Mouse (Mus musculus) midbrain, embryonic 11.5 days (tissue): ENCODE results near the gene Lmo7. TPM values are rescaled to one million over a fixed set of nuclear protein-coding genes. Genes with fewer than 3 reads are reported as not detected.

Experiments used
- ATAC-seq: fragments of 200-750 bp; cut with Nextera tagmentation; 2 replicates; pipeline ENCODE4 v1.8.0; 2017; ENCODE audit warnings: moderate TSS enrichment, moderate library complexity; ENCODE audit not compliant: low FRiP score
- DNase-seq: peaks from one replicate; pipeline ENCODE4 v3.0.0; 2015; ENCODE audit warnings: low spot score; ENCODE audit errors: missing footprints
- H3K27ac ChIP-seq: fragments of 300-500 bp; sonication (generic); 2 replicates; pipeline ENCODE4 v1.5.1; 2014; ENCODE audit warnings: low read depth, low read length
- H3K27me3 ChIP-seq: fragments of 300-500 bp; sonication (generic); 2 replicates; pipeline ENCODE4 v1.6.1; 2014; ENCODE audit warnings: mild to moderate bottlenecking, low read length, moderate library complexity, mixed read lengths; ENCODE audit not compliant: control insufficient read depth, insufficient read depth
- H3K36me3 ChIP-seq: fragments of 300-500 bp; sonication (generic); 2 replicates; pipeline ENCODE4 v1.6.1; 2014; ENCODE audit warnings: mild to moderate bottlenecking, low read length, moderate library complexity, mixed read lengths; ENCODE audit not compliant: control insufficient read depth, insufficient read depth
- H3K4me1 ChIP-seq: fragments of 300-500 bp; sonication (generic); 2 replicates; pipeline ENCODE4 v1.6.1; 2014; ENCODE audit warnings: low read length; ENCODE audit not compliant: control insufficient read depth, insufficient read depth
- H3K4me2 ChIP-seq: fragments of 300-500 bp; sonication (generic); 2 replicates; pipeline ENCODE4 v1.6.1; 2014; ENCODE audit warnings: mild to moderate bottlenecking, moderate library complexity
- H3K4me3 ChIP-seq: fragments of 300-500 bp; sonication (generic); 2 replicates; pipeline ENCODE4 v1.5.1; 2014; ENCODE audit warnings: low read depth, low read length
- H3K9ac ChIP-seq: fragments of 300-500 bp; sonication (generic); 2 replicates; pipeline ENCODE4 v1.6.1; 2014; ENCODE audit warnings: low read length
- H3K9me3 ChIP-seq: fragments of 300-500 bp; sonication (generic); 2 replicates; pipeline ENCODE4 v1.6.1; 2016; ENCODE audit warnings: low read length; ENCODE audit not compliant: control insufficient read depth
- WGBS: fragments of 180-500 bp; shearing (Covaris S2); extraction: QIAGEN DNeasy Blood & Tissue Kit; methylation state at CpG from one replicate; pipeline ENCODE4 v1.1.7; 2014; 5-methylcytosine and 5-hydroxymethylcytosine counted together
- polyA plus RNA-seq: library from polyadenylated mRNA; unstranded; fragments of >200 nt; fragmentation: Nextera tagmentation; extraction: Ambion mirVana; gene quantifications from 2 replicates; pipeline ENCODE4 v1.2.1, GENCODE M21; 2014

Gene Lmo7
- 0.82 and 2.5 TPM in 2 replicates for polyA plus RNA-seq

DNA sequence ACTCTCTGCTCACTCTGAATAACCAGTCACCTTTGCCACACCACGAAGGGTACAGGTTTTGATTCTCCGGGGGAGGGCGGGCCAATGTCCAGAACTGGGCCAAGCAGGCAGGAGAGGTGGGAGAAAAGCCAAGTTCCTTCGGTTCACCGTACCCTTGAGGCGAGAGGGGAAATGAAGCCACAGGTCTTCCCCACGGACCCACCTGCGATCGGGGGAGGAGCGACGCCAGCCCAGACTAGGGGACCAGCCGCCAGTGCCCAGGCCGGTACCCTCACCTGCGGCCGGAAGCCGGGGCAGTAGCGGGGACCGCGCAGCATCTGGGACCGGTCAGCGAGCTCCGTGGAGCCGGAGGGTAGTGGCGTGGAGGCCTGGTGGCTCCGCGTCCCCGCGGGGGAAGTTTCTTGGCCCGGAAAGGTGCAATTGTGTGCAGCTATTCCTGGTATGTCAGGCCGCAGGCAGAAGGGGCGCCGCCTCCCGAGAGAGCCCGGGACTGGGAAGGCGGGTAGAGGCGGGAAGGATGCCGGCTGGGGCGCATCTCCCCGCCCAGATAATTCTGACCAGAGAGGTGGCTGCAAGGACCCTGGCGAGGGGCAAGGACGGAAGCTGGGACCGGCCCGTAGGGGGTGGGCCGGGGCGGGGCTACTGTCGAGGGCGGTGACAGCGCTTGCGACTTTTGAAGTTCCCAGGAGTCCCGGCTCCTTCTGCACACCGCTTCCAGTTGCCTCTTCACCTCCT, at the start of gene Lmo7, which contains the start of gene Gm9922:
TSS of gene Lmo7 (plus strand) at position 721 of the 735 bp plus-strand sequence.
TSS of gene Gm9922 (minus strand) at position 578 of the 735 bp plus-strand sequence.
- Histone ChIP-seq H3K4me3 (peak within 1 kb of the TSS; percentile 60), H3K4me1 (peaks cover 11% of the 10 kb centered on the region), H3K36me3 (no peaks in the 10 kb centered on the region), H3K27ac (no peak within 1 kb of the TSS), H3K27me3 (peaks cover 34% of the 10 kb centered on the region), H3K9ac (peak within 1 kb of the TSS; percentile 57), H3K4me2 (peak within 1 kb of the TSS; percentile 98), H3K9me3 (no peaks in the 10 kb centered on the region)
- ATAC-seq (peak; percentile 85), DNase-seq (peak; percentile 97)
- WGBS: under 1% methylated on average over 51 of the region's 51 CpGs

DNA sequence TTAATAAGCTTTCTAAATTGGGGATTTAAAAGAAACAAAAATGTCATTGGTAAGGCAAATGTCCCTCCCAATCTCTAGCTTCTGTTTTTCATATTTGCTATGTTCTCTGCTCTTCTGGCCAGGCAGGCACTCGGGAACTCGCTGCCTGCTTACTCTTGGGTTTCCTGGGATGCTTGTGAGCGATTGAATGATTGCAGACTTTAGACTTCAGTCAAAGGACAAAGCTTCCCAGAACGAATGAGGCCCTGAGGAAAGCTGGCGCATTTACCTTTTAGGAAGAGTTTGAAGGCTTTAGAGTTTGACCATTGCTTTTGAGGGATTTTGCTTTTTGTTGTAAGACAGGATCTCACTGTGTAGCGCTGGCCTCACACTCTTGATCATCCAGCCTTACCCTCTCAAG, 42.1 kb upstream of the Lmo7 start:
- Histone ChIP-seq H3K4me1 (no peaks in the 10 kb centered on the region), H3K27me3 (no peaks in the 10 kb centered on the region), H3K36me3 (no peaks in the 10 kb centered on the region), H3K9me3 (no peaks in the 10 kb centered on the region), H3K4me2 (no peak overlapping the region), H3K27ac (no peak overlapping the region), H3K9ac (no peak overlapping the region), H3K4me3 (no peak overlapping the region)
- DNase-seq: no peak
- 90% methylated on average over 6 of the region's 6 CpGs for WGBS
- no peak for ATAC-seq

DNA sequence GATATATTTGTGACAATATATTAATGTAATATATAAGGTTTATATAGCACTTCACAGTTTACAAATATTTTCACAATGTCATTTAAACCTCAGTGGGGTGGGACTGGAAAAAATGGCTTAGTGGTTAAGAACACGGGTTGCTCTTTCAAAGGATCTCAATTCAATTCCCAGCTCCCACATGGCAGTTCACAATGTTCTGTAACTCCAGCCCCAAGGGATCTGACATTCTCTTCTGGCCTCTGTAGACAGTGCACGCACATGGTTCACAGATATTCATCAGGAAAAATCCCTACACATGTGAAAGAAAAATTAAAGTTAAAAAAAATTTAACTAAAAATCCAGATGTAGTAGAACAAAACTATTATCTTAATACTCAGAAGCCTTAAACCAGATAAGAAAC, 41.4 kb upstream of the Lmo7 start:
- H3K27ac ChIP-seq: no peak overlapping the region
- no peaks in the 10 kb centered on the region for H3K4me1 ChIP-seq
- no peak for ATAC-seq
- H3K36me3 ChIP-seq: no peaks in the 10 kb centered on the region
- H3K9ac ChIP-seq: no peak overlapping the region
- H3K9me3 ChIP-seq: no peaks in the 10 kb centered on the region
- no peak for DNase-seq
- no peaks in the 10 kb centered on the region for H3K27me3 ChIP-seq
- WGBS: 97% methylated on average over 2 of the region's 2 CpGs
- H3K4me2 ChIP-seq: no peak overlapping the region
- no peak overlapping the region for H3K4me3 ChIP-seq

- Histone ChIP-seq H3K4me1 (no peaks in the 10 kb centered on the region), H3K9ac (no peak overlapping the region), H3K36me3 (no peaks in the 10 kb centered on the region), H3K4me3 (no peak overlapping the region), H3K27me3 (no peaks in the 10 kb centered on the region), H3K4me2 (no peak overlapping the region), H3K27ac (no peak overlapping the region), H3K9me3 (no peaks in the 10 kb centered on the region)
- DNase-seq (no peak), ATAC-seq (no peak)
- WGBS: 87% methylated on average over 4 of the region's 4 CpGs
Measured at GRCm38 (mm10) chr14:101704479-101704878, 25.3 kb upstream of the Lmo7 start.

GRCm38 (mm10) chr14:101707088-101707487, 22.7 kb upstream of the Lmo7 start:
- H3K36me3 ChIP-seq: no peaks in the 10 kb centered on the region
- no peaks in the 10 kb centered on the region for H3K27me3 ChIP-seq
- no peak for ATAC-seq
- H3K4me2 ChIP-seq: no peak overlapping the region
- no peaks in the 10 kb centered on the region for H3K4me1 ChIP-seq
- DNase-seq: no peak
- WGBS: 93% methylated on average over 5 of the region's 5 CpGs
- H3K4me3 ChIP-seq: no peak overlapping the region
- no peak overlapping the region for H3K27ac ChIP-seq
- H3K9ac ChIP-seq: no peak overlapping the region
- H3K9me3 ChIP-seq: no peaks in the 10 kb centered on the region

- Histone ChIP-seq H3K27ac (no peak overlapping the region), H3K4me1 (no peaks in the 10 kb centered on the region), H3K27me3 (no peaks in the 10 kb centered on the region), H3K4me2 (no peak overlapping the region), H3K9me3 (no peaks in the 10 kb centered on the region), H3K36me3 (no peaks in the 10 kb centered on the region), H3K9ac (no peak overlapping the region), H3K4me3 (no peak overlapping the region)
- ATAC-seq (no peak), DNase-seq (no peak)
- WGBS: 64% methylated on average over 2 of the region's 2 CpGs
Measured at GRCm38 (mm10) chr14:101714414-101714813, 15.3 kb upstream of the Lmo7 start.

GRCm38 (mm10) chr14:101729972-101730692, 375 bp downstream of the Lmo7 start:
- 1% methylated on average over 28 of the region's 28 CpGs for WGBS
- Histone ChIP-seq H3K4me3 (peak overlapping the region; percentile 60), H3K36me3 (no peaks in the 10 kb centered on the region), H3K27me3 (peaks cover 34% of the 10 kb centered on the region), H3K4me2 (peak overlapping the region; percentile 98), H3K9me3 (no peaks in the 10 kb centered on the region), H3K4me1 (peaks cover 11% of the 10 kb centered on the region), H3K9ac (peak overlapping the region; percentile 57), H3K27ac (no peak overlapping the region)
- DNase-seq (peak; percentile 92), ATAC-seq (peak; percentile 72)

DNA sequence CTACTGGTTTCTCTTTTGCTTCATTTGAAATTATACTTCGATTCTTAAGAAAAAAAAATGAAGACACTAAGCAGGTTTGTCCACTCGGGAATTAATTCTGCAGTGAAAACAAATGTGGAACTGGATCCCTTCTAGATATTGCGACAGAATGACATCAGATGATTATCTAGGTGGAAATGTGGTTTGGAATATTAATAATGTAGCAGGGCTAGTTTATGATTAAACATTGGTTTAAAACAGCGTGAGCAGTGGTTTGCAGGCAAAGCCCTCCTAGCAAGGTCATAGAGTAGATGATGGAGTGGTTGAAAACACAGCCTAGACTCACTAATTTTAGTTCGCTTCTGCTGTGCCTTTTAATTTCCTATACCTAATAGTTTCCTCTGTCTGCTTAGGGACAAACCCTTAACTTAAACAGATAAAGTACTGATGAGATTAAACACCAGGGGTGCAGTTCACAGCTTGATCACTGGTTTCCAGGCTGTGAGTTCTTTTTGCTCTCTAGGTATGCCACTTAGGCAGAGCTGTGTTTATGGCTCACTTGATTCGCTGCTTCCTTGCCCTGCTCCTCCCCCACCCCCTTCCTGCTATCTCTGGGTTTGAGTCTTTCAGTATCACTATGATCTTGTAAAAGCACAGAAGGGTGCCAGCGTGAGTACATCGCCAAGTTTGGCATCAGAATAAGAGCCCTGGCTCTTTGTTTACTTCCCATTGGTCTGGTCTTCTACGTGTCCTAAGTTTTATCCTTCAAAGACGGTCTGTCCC, 4.0 kb downstream of the Lmo7 start:
- H3K4me2 ChIP-seq: no peak overlapping the region
- H3K4me3 ChIP-seq: no peak overlapping the region
- no peaks in the 10 kb centered on the region for H3K36me3 ChIP-seq
- H3K9ac ChIP-seq: no peak overlapping the region
- ATAC-seq (no peak), DNase-seq (peak; percentile 83)
- peaks cover 11% of the 10 kb centered on the region for H3K4me1 ChIP-seq
- WGBS: 29% methylated on average over 10 of the region's 10 CpGs
- no peak overlapping the region for H3K27ac ChIP-seq
- H3K9me3 ChIP-seq: no peaks in the 10 kb centered on the region
- peaks cover 24% of the 10 kb centered on the region for H3K27me3 ChIP-seq
